Mouse (Mus musculus): ENCODE data around the gene Pik3r5. TPM values are rescaled to one million over a fixed set of nuclear protein-coding genes. Genes with fewer than 3 reads are reported as not detected.

Pik3r5 gene
- total and polyA plus RNA-seq, 3 experiments: 3.5 to 9.4 (median 5.7) TPM

DNA sequence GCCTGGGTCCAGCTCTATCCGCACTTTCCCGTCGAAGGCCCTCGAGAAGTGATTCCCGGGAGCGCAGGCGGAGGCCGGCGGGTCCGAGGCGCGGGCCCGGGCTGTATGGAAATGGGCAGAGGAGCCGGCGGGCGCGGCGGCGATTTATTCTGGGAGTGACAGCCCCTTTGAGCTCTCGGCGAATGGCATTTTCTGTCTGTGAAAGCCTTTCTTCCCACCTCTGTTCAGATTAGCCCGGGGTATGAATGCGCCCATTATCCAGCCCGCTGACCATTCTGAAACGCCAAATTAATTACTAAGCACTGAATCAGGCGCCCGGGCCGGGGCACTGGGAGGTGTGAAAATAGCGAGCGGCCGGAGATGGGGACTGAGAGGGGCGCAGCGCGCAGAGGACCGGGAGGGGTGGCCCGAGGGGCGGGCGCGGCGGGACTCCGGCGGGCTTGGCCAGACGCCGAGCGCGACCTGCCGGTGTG, 32.3 kb upstream of the Pik3r5 start:
- Histone ChIP-seq H3K27ac (ENCODE audit: insufficient read depth, low read depth) (no peak overlapping the region), H3K4me2 (ENCODE audit: insufficient read depth, low read depth, poor library complexity, severe bottlenecking) (no peak overlapping the region; the same call in none of the 2 replicates), H3K9me3 (replicated peaks; ENCODE audit: low read length) (no peaks in the 10 kb centered on the region), H3K27me3 (replicated peaks) (peaks cover 5% of the 10 kb centered on the region), H3K4me3 (replicated peaks in 1 of 3; ENCODE audit: low read depth in 2 of 3, low read length in 2 of 3, poor library complexity in 1 of 3) (no peak overlapping the region), H3K4me1 (ENCODE audit: control insufficient read depth in 1 of 2, insufficient read depth in 2 of 2) (peaks cover 0 to 2% of the 10 kb centered on the region in 2 experiments; a peak in 1 of 4 replicates), H3K9ac (ENCODE audit: insufficient read depth, low read depth) (no peak overlapping the region), H3K79me2 (replicated peaks; ENCODE audit: control insufficient read depth, extremely low read depth, insufficient read depth, poor library complexity, severe bottlenecking) (no peaks in the 10 kb centered on the region), H3K36me3 (replicated peaks in 1 of 2; ENCODE audit: control insufficient read depth in 1 of 2, insufficient read depth in 1 of 2, low read length in 1 of 2) (no peaks in the 10 kb centered on the region)
- dilution Hi-C loops (cut with MboI; ENCODE audit: extremely low pct_ligation_motif_present, extremely low pct_unique_long_range_greater_than_20kb, low sequenced_read_pairs): no loop called here
- TF ChIP-seq POLR2AphosphoS2 (IDR thresholded peaks at IDR 0.05; ENCODE audit: low read depth, low read length): no peak
- TF ChIP-seq IRF4 (IDR thresholded peaks at IDR 0.05; ENCODE audit: low read depth, low read length): no peak
- TF ChIP-seq MAFK (IDR thresholded peaks at IDR 0.05; ENCODE audit: insufficient replicate concordance, low read length): no peak
- no peak for TF ChIP-seq ZKSCAN1 (IDR thresholded peaks at IDR 0.05; ENCODE audit: borderline replicate concordance, low read depth, low read length)
- no peak for TF ChIP-seq UBTF (IDR thresholded peaks at IDR 0.05; ENCODE audit: low read depth, low read length)
- TF ChIP-seq CHD2 (IDR thresholded peaks at IDR 0.05; ENCODE audit: low read length): no peak
- TF ChIP-seq KAT2A (IDR thresholded peaks at IDR 0.05; ENCODE audit: insufficient replicate concordance, low read length): no peak
- no peak for TF ChIP-seq RCOR1 (conservative IDR thresholded peaks at IDR 0.05; ENCODE audit: low read depth, low read length)
- no peak for TF ChIP-seq NRF1 (IDR thresholded peaks at IDR 0.05; ENCODE audit: low read depth, low read length)
- TF ChIP-seq USF1 (IDR thresholded peaks at IDR 0.05; ENCODE audit: low read depth, low read length): no peak
- no peak for TF ChIP-seq GABPA (IDR thresholded peaks at IDR 0.05; ENCODE audit: insufficient replicate concordance, low read depth, low read length)
- in situ Hi-C loops (cut with MboI; ENCODE audit: low pct_ligation_motif_present, low pct_unique_long_range_greater_than_20kb, low sequenced_read_pairs): loop anchor here (5.0 kb wide), 1 partner anchor 177 kb away; no protein-coding TSS in a partner anchor
- DNase-seq (ENCODE audit: extremely low read depth): no peak

DNA sequence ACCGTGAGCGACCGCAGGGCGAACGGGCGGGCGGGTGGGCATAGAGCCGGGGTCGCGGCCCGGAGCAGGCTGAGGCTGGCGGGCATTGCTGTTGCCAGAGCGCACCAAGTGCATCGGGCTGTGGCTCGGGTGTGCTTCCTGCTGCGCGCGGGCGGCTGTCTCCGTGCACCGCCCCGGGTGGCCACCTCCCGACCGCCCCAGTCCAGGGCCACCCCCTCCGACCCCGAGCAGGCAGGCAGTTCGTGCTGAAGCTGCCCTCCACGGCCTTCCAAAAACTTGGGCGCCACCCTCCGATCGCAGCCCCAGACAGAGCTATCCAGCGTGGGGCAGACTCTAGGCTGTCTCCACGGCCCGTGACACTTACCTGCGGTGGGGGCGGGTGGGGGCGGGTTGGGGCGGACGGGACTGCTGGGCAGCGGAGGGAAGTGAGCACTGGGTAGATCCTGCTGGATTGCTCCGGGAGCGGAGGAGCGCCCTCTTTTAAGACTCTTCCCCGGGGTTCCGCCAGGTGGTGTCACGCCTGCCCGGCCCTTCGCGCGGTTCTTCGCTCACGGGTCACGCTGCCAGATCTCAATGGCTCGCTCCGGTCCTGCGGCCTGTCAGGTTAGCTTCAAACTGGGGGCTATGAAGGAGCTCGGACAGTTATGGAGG, 31.8 kb upstream of the Pik3r5 start:
- Histone ChIP-seq H3K4me2 (ENCODE audit: insufficient read depth, low read depth, poor library complexity, severe bottlenecking) (no peak overlapping the region; the same call in none of the 2 replicates), H3K9ac (ENCODE audit: insufficient read depth, low read depth) (no peak overlapping the region), H3K4me1 (ENCODE audit: control insufficient read depth in 1 of 2, insufficient read depth in 2 of 2) (peaks cover 0 to 2% of the 10 kb centered on the region in 2 experiments; a peak in 1 of 4 replicates), H3K36me3 (replicated peaks in 1 of 2; ENCODE audit: control insufficient read depth in 1 of 2, insufficient read depth in 1 of 2, low read length in 1 of 2) (no peaks in the 10 kb centered on the region), H3K27me3 (replicated peaks) (peaks cover 5% of the 10 kb centered on the region), H3K9me3 (replicated peaks; ENCODE audit: low read length) (no peaks in the 10 kb centered on the region), H3K4me3 (replicated peaks in 1 of 3; ENCODE audit: low read depth in 2 of 3, low read length in 2 of 3, poor library complexity in 1 of 3) (no peak overlapping the region), H3K79me2 (replicated peaks; ENCODE audit: control insufficient read depth, extremely low read depth, insufficient read depth, poor library complexity, severe bottlenecking) (no peaks in the 10 kb centered on the region), H3K27ac (ENCODE audit: insufficient read depth, low read depth) (no peak overlapping the region)
- dilution Hi-C loops (cut with MboI; ENCODE audit: extremely low pct_ligation_motif_present, extremely low pct_unique_long_range_greater_than_20kb, low sequenced_read_pairs) (no loop called here), in situ Hi-C loops (cut with MboI; ENCODE audit: low pct_ligation_motif_present, low pct_unique_long_range_greater_than_20kb, low sequenced_read_pairs) (loop anchor here (5.0 kb wide), 1 partner anchor 178 kb away; no protein-coding TSS in a partner anchor)
- no peak for DNase-seq (ENCODE audit: extremely low read depth)
- TF ChIP-seq PAX5 (IDR thresholded peaks at IDR 0.05; ENCODE audit: low read length): no peak
- no peak for TF ChIP-seq NELFE (IDR thresholded peaks at IDR 0.05; ENCODE audit: low read depth, low read length)
- TF ChIP-seq SIN3A (IDR thresholded peaks at IDR 0.05; ENCODE audit: low read length): no peak
- TF ChIP-seq CHD2 (IDR thresholded peaks at IDR 0.05; ENCODE audit: low read length): no peak
- TF ChIP-seq RAD21 (IDR thresholded peaks at IDR 0.05; ENCODE audit: low read depth, low read length): no peak
- no peak for TF ChIP-seq RCOR1 (conservative IDR thresholded peaks at IDR 0.05; ENCODE audit: low read depth, low read length)
- no peak for TF ChIP-seq CTCF (conservative IDR thresholded peaks at IDR 0.05 in 1 of 2, IDR thresholded peaks at IDR 0.05 in 1 of 2; ENCODE audit: low read depth in 2 of 2, low read length in 2 of 2)
- no peak for TF ChIP-seq CHD1 (IDR thresholded peaks at IDR 0.05; ENCODE audit: low read depth, low read length)
- TF ChIP-seq ETS1 (conservative IDR thresholded peaks at IDR 0.05; ENCODE audit: low read depth, low read length): no peak
- TF ChIP-seq EP300 (IDR thresholded peaks at IDR 0.05; ENCODE audit: low read length): no peak
- TF ChIP-seq NRF1 (IDR thresholded peaks at IDR 0.05; ENCODE audit: low read depth, low read length): no peak
- no peak for TF ChIP-seq POLR2A (IDR thresholded peaks at IDR 0.05; ENCODE audit: low read depth, low read length)
- TF ChIP-seq GABPA (IDR thresholded peaks at IDR 0.05; ENCODE audit: insufficient replicate concordance, low read depth, low read length): no peak
- no peak for TF ChIP-seq IRF4 (IDR thresholded peaks at IDR 0.05; ENCODE audit: low read depth, low read length)
- no peak for TF ChIP-seq SMC3 (IDR thresholded peaks at IDR 0.05; ENCODE audit: low read depth, low read length)
- TF ChIP-seq POLR2AphosphoS2 (IDR thresholded peaks at IDR 0.05; ENCODE audit: low read depth, low read length): no peak
- no peak for TF ChIP-seq MAFK (IDR thresholded peaks at IDR 0.05; ENCODE audit: insufficient replicate concordance, low read length)

All from CH12.LX (cell line).